Mouse (Mus musculus) effector memory CD4-positive, alpha-beta T cell, adult 7 months (primary cell): ENCODE measurements around the gene Alk. TPM values are rescaled to one million over a fixed set of nuclear protein-coding genes. Genes with fewer than 3 reads are reported as not detected.

Experiments used
- polyA plus RNA-seq: library from polyadenylated mRNA; unstranded; fragments of 100-300 nt; shearing (Covaris generic); gene quantifications from one replicate; pipeline ENCODE4 v1.2.1, GENCODE M21; 2017

The Alk gene
- 0.12 TPM for polyA plus RNA-seq

DNA sequence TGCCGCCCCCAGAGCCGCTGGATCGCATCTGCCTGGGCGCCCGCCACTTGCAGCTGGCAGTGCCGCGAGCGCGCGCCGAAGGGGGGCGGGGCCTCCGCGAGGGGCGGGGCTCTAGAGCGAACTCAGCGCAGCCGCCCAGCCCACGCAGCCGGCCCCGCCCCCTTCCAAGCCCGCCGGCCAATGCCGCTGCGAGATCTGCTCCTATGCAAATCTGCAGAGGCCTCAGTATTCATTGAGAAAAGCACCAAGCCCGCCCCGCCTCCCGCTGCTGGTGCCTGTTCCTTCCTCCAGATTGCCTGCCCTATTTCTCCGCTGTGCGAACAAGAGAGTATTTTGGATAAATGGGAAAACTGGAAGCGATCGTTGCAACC is at the start of gene Alk:
Alk (minus strand) TSS at position 18 of the 371 bp plus-strand sequence.

Other genes with a start within 250 kb of the Alk start
- 103 TPM for gene Ypel5, start 231.8 kb upstream of the Alk start, polyA plus RNA-seq